Mouse (Mus musculus) lung, adult 2 months (tissue): ENCODE data around the gene Morf4l1.

Experiments
- CTCF ChIP-seq: fragments of 200-500 bp; IDR thresholded peaks from 2 replicates; pipeline ENCODE4 v1.5.1; 2011; ENCODE audit warnings: mild to moderate bottlenecking, low read length, control low read depth; ENCODE audit not compliant: insufficient read depth
- POLR2A ChIP-seq: fragments of 200-500 bp; IDR thresholded peaks from 2 replicates; pipeline ENCODE4 v1.6.1; 2011; ENCODE audit warnings: low read depth, mild to moderate bottlenecking, control low read depth, low read length, borderline replicate concordance; ENCODE audit errors: extremely low read depth

DNA sequence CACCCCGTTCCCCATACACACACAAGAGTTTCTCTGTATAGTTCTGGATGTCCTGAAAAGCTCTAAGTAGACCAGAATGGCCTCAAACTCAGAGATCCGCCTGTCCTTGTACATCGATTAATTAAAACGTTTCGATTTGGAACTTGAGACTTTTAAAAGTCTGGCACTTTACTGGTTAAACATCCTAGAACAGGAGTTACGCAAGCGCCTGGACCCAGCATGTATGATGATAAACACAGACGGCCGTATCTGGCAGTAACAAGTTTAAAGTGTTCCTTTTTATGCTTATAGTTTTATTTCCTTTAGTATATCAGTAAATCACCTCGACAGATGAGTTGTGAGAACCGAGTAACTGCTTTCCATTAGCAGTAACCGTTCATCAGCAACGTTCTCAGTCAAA lies 1.4 kb downstream of the Morf4l1 start:
- TF ChIP-seq CTCF (no peak), POLR2A (no peak)
